Mouse (Mus musculus) cortical plate, adult 2 months (tissue): ENCODE measurements around the gene Map3k13. TPM values are rescaled to one million over a fixed set of nuclear protein-coding genes. Genes with fewer than 3 reads are reported as not detected.
"Not testable (repeated sequence)": the region's sequence is repeated elsewhere in the genome, so short reads cannot be mapped to it uniquely, and the experiment has no call there.

Source experiments
- H3K27ac ChIP-seq: fragments of 200-500 bp; 2 replicates; pipeline ENCODE4 v1.5.1; 2012; ENCODE audit warnings: low read length, control low read depth, inconsistent platforms; ENCODE audit not compliant: insufficient read depth
- H3K4me1 ChIP-seq: fragments of 200-500 bp; 2 replicates; pipeline ENCODE4 v1.6.1; 2011; ENCODE audit warnings: low read length; ENCODE audit not compliant: control insufficient read depth, insufficient read depth
- H3K4me3 ChIP-seq: fragments of 200-500 bp; 2 replicates; pipeline ENCODE4 v1.5.1; 2011; ENCODE audit warnings: mild to moderate bottlenecking, low read length, control low read depth; ENCODE audit not compliant: insufficient read depth
- CTCF ChIP-seq: fragments of 200-500 bp; IDR thresholded peaks from 2 replicates; pipeline ENCODE4 v1.5.1; 2011; ENCODE audit warnings: mild to moderate bottlenecking, control low read depth, low read length; ENCODE audit not compliant: insufficient read depth; ENCODE audit errors: extremely low read depth
- POLR2A ChIP-seq: fragments of 200-500 bp; IDR thresholded peaks from 2 replicates; pipeline ENCODE4 v1.6.1; 2011; ENCODE audit warnings: mild to moderate bottlenecking, low read length, control low read depth; ENCODE audit not compliant: insufficient read depth; ENCODE audit errors: extremely low read depth
- polyA plus RNA-seq: library from polyadenylated mRNA; depleted of rRNA; stranded (reverse); fragments of >200 nt; gene quantifications from 2 replicates; pipeline ENCODE4 v1.2.3, GENCODE M21; 2012

Map3k13 gene
- polyA plus RNA-seq, 1 experiment = 8.1 TPM

GRCm38 (mm10) chr16:21804258-21804657 is 10.1 kb downstream of the Map3k13 start:
- TF ChIP-seq POLR2A (no peak), CTCF (no peak)
- Histone ChIP-seq H3K4me3 (no peak overlapping the region), H3K27ac (no peak overlapping the region), H3K4me1 (no peaks in the 10 kb centered on the region)

GRCm38 (mm10) chr16:21806892-21807291 is 12.7 kb downstream of the Map3k13 start:
- H3K4me3 ChIP-seq = no peak overlapping the region

GRCm38 (mm10) chr16:21807786-21808185 is 13.6 kb downstream of the Map3k13 start:
- H3K4me3 ChIP-seq, H3K27ac ChIP-seq, H3K4me1 ChIP-seq: not testable (repeated sequence)

More at GRCm38 (mm10) chr16:21806892-21807291, 12.7 kb downstream of the Map3k13 start:
- H3K4me1 ChIP-seq = no peaks in the 10 kb centered on the region
- TF ChIP-seq CTCF (no peak), POLR2A (no peak)
- no peak overlapping the region for H3K27ac ChIP-seq

GRCm38 (mm10) chr16:21813164-21813834 is 19.2 kb downstream of the Map3k13 start:
- TF ChIP-seq CTCF (no peak), POLR2A (no peak)
- Histone ChIP-seq H3K4me3 (no peak overlapping the region), H3K27ac (no peak overlapping the region), H3K4me1 (no peaks in the 10 kb centered on the region)

GRCm38 (mm10) chr16:21814861-21815668 is 20.9 kb downstream of the Map3k13 start:
- TF ChIP-seq CTCF (peak; percentile 47; the same call in 1 of the 2 replicates), POLR2A (no peak)
- H3K27ac ChIP-seq = no peak overlapping the region
- no peaks in the 10 kb centered on the region for H3K4me1 ChIP-seq
- no peak overlapping the region for H3K4me3 ChIP-seq

GRCm38 (mm10) chr16:21815669-21816010 is 21.5 kb downstream of the Map3k13 start:
- no peaks in the 10 kb centered on the region for H3K4me1 ChIP-seq
- H3K4me3 ChIP-seq = no peak overlapping the region
- H3K27ac ChIP-seq = no peak overlapping the region
- TF ChIP-seq POLR2A = no peak
- TF ChIP-seq CTCF = no peak

GRCm38 (mm10) chr16:21818132-21818531 is 24.0 kb downstream of the Map3k13 start:
- Histone ChIP-seq H3K4me1 (no peaks in the 10 kb centered on the region), H3K4me3 (no peak overlapping the region), H3K27ac (no peak overlapping the region)
- TF ChIP-seq CTCF (no peak), POLR2A (no peak)

GRCm38 (mm10) chr16:21818629-21819028 is 24.5 kb downstream of the Map3k13 start:
- Histone ChIP-seq H3K4me1 (no peaks in the 10 kb centered on the region), H3K27ac (no peak overlapping the region), H3K4me3 (no peak overlapping the region)
- TF ChIP-seq POLR2A (no peak), CTCF (no peak)

- no peak overlapping the region for H3K4me3 ChIP-seq
- TF ChIP-seq POLR2A = no peak
- no peak for TF ChIP-seq CTCF
- H3K27ac ChIP-seq = no peak overlapping the region
- no peaks in the 10 kb centered on the region for H3K4me1 ChIP-seq
Measured at GRCm38 (mm10) chr16:21825612-21826031, 31.5 kb downstream of the Map3k13 start.

- no peaks in the 10 kb centered on the region for H3K4me1 ChIP-seq
- H3K4me3 ChIP-seq = no peak overlapping the region
- TF ChIP-seq POLR2A (no peak), CTCF (no peak)
- no peak overlapping the region for H3K27ac ChIP-seq
Measured at GRCm38 (mm10) chr16:21827153-21827552, 33.0 kb downstream of the Map3k13 start.
